Mouse (Mus musculus) cerebellum, adult 11-12 months (tissue): Measurements from ENCODE around the gene 4930404N11Rik.

Experiments used
- DNase-seq: peaks from one replicate; pipeline ENCODE4 v3.0.0; 2022

4930404N11Rik gene

DNA sequence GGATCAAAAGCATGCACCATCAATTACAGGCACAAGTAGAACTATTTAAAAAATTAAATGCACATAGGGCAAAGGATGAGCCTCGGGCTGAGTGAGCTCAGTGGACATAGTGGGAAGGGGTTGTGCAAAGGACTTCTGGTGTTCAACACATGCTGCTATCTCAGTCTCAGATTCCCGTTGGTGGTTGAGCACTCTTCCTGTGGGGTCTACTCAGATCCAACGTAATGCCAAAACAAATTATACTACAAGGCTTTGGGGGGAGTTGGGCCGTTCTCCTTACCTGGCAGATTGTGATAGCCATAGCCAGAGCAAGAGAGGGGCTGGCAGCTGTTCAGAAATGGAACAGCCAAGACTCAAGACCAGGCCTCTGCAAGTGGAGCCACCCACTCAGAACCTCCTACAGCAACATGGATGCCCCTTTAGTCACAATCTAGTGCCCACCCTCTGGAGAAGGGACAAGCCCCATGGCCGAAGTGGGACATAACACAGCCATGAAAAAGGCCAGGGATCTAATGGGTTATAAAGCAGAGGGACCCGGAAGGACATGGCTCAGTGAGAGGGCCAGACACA is 14.3 kb upstream of the 4930404N11Rik start:
- DNase-seq: peak; percentile 68

DNA sequence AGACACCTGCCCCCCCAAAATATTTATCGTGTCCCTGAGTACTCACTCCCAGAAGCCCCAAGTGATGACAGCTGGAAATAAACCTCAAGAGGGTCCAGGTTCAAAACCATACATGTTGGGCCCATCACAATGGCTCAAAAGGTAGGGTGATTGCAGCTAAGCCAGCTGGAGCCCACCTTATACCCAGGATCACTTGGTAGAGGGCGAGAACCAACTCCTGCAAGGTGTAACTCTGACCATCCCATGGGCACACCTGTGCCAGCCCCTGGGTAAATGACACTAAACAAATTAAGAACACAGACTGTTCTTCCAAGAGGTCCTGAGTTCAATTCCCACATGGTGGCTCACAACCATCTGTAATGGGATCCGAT is 13.6 kb upstream of the 4930404N11Rik start:
- no peak for DNase-seq

DNA sequence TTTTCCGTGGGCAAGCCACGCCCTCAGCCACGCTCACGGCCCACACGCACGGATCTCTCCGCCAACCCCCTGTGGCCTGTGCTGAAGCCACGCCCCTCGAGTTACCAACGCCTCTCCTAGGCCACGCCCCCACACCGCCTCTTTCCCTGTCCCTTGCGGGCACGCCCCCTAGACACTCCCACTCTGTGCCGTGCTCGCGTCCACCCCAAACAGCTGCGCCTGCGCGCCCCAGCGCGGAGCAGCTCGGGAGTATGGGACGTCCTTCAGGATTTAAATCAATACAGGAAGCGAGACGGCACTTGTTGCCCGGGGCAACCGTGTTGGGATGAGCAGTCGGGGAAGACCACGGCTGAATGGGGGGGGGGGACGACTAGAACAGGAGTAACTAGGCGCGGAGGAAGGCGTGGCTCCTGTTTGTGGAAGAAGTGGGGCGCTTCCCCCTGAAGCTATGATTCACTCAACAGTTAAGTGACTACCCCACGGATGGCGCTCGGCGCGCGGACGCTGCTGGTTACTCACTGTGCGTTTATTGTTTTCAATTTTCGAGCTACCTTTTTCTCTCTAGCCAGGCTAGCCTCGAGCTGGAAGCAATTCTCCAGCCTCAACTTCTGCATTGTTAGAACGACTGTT is 13.1 kb upstream of the 4930404N11Rik start:
- DNase-seq: peak; percentile 100

- DNase-seq: no peak
Observed at GRCm38 (mm10) chr10:81377793-81378552, 12.4 kb upstream of the 4930404N11Rik start, which contains the start of gene Fzr1. Gene Fzr1, minus strand, starts transcription at chr10:81378516.

GRCm38 (mm10) chr10:81377362-81377664 is 11.7 kb upstream of the 4930404N11Rik start:
- no peak for DNase-seq

DNA sequence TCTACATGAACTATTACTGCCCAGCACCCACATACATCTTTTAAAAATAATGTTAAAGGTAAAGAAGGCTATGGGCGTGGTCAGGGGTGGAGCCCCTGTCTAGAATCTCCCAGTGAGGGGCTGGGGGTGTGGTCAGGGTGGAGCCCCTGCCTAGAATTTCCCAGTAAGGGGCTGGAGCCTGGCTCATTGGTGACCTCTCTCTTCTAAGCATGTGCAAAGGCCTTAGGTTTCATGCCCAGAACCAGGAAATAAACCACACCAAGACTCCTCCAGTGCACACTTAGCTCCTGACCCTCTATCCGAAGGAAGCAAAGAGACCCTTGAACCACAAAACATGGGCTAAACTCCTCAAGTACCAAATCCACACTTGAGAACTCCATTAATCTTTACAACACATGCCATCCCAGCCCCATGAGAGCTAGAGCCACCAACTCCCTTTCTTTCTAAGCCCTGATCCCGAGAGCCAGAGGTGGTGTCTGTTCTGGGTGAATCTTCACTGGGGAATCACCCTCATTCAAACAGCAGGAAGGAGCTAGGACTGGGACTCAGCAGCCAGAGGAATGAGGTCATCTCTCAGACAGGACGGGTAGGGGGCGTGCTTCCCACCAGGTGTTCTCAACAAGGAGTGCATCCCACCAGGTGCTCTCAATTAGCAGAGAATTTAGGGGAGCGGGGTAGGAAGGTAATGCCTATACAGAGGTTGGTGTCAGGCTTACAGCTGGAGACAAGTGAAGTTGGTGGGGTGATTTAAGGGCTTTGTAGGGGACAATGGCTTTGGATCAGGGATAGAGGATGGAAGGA is 11.1 kb upstream of the 4930404N11Rik start:
- no peak for DNase-seq

DNA sequence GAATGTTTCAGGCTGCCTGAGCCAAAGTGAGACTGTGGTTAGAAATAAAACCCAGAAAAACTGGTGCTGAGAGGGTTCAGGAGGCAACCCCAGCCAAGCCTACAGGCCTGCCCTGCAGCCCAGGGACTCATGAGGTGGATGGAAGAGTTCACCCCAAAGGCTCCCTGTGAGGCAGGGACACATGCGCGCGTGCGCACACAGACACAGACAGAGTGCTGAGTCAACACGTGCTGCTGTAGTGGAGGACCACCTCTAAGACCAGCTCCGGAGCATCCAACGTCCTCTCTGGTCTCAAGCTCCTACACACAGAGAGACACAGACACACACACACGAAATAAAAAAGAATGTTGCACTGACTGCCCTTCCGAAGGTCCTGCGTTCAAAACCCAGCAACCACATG is 9.7 kb upstream of the 4930404N11Rik start:
- no peak for DNase-seq

- DNase-seq: no peak
Observed at GRCm38 (mm10) chr10:81367207-81367495, 1.5 kb upstream of the 4930404N11Rik start.

GRCm38 (mm10) chr10:81366477-81367206 is 1.0 kb upstream of the 4930404N11Rik start:
- no peak for DNase-seq

DNA sequence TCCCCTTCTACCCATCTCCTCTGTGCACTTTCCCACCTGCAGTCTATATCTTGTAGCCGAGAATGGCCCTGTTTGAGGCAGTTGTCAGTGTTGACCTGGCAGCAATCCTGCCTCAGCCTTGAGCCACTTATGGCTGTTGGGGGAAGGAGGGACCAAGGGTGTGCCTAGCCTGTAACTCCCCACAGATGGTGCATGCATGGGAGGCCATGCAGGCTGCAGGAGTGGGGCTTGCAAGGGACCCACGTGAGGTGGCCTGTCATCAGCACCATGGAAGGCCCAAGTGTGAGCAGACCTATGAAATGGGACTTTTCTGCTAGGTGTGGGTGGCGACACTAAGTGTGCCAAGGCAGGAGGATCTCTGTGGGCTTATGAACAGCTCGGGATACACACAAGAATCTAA is 543 bp downstream of the 4930404N11Rik start:
- no peak for DNase-seq

- no peak for DNase-seq
Observed at GRCm38 (mm10) chr10:81364666-81365065, 950 bp downstream of the 4930404N11Rik start.

GRCm38 (mm10) chr10:81363436-81364346 is 1.9 kb downstream of the 4930404N11Rik start:
- no peak for DNase-seq

DNA sequence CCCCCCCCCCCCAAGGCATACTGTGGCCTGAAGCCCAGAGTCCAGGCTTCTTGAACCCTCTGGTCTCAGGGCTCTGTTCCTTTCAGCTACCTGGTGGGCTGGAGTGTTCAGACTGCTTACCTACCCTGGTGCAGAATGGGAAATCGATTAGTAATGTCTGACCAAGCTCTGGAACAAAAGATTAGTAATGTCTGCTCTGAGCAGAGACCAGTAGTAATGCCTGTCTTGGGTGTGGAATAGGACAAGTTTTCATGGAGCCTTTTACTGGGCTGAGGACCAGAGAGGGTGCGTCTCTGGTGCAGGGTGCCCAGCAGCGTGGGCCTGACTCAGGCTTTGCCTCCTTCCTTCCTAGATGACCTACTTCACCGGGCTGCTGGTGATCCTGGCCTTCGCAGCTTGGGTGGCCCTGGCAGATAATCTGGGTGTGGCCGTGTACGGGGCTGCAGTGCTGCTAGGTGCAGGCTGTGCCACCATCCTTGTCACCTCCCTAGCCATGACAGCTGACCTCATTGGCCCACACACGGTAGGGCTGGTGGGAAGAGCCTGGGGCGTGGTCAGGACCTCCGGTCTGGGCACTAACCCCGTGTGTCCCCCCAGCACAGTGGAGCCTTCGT is 3.2 kb downstream of the 4930404N11Rik start:
- no peak for DNase-seq

GRCm38 (mm10) chr10:81360721-81361120 is 4.9 kb downstream of the 4930404N11Rik start:
- no peak for DNase-seq

DNA sequence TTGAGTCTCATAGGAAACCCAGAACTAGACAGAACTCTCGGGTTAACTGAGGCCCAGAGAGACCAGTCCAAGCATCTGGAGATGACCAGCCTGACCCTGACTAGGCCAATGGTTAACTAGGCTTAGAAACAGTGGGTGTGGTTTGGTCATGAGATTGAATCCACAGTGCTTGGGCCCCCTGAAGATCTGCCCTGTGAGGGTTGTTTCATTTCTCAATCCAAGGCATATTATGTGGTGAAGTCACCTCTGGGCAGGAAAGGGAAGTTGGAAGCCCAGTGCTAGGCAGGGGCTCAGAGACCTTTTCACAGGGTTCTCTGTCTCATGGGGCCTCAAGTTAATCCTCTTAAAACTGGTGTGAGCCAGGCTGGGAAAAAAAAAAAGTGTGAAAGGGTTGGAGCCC is 6.8 kb downstream of the 4930404N11Rik start:
- DNase-seq: no peak

GRCm38 (mm10) chr10:81358209-81358608 is 7.4 kb downstream of the 4930404N11Rik start:
- DNase-seq: peak; percentile 60

DNA sequence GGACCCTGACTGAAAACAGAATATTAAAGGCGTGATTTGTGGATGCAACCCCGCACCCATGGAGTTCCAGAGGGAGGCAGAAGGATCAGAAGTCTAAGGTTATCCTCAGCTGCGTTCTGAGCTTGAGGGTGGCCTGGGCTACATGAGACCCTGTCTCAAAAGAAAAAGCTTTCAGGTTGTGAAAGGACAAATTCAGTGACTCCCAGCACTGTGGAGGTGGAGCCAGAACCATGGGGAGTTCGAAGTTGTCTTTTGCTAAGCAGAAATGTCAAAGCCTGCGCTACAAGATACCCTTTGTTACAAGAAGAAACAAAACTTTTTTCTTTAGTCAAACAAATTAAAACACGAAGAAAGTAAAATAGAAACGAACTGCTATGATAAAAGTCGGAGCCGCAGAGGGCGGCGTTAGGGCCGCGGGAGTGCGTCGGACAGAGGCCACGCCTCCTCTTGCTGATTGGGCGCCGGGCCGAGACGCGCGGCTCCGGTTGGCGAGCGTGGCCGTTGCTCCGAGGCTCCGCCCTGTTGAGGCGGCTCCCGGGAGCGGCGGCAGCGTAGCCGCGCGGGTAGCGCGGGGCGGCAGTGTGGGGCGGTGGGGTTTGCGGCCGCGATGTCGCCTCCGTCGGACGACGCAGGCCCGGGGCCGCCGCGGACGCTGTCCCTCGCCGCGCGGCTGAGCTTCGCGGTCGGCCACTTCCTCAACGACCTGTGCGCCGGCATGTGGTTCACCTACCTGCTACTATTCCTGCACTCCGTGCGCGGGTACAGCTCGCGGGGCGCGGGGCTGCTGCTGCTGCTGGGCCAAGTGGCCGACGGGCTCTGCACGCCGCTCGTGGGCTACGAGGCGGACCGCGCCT is 8.4 kb downstream of the 4930404N11Rik start, which contains the start of gene Mfsd12:
Mfsd12 (plus strand) TSS at position 501 of the 854 bp plus-strand sequence.
- peak; percentile 89 for DNase-seq

DNA sequence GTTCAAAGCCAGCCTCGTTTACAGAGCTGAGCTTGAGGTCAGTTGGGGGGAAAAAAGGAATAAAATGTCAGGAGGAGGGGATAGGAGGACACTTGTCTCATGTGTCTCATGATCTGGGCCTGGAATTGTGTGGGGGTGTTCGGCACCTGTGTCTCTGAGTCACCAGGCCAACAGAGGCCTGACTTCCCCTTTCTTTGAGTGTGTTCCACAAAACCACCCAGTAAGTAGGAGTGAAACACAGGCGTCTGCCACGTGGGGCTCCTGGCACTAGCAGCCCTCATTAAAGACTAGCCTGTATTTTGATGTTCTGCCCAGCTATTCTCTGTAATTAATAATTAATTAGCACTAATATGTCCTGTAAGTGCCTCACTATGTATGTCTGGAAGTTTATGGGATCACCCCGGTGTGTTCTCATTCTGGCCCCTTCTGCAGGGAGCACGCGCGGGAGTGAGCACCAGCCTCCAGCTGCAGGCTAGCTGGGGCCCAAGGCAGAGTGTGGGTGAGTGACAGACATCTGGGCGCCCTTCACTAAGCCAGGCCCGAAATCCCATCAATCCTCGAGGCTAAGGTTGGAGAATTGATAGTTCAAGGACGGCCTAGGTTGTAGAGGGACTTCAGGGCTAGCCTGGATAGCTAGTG is 9.1 kb downstream of the 4930404N11Rik start:
- peak; percentile 45 for DNase-seq

DNA sequence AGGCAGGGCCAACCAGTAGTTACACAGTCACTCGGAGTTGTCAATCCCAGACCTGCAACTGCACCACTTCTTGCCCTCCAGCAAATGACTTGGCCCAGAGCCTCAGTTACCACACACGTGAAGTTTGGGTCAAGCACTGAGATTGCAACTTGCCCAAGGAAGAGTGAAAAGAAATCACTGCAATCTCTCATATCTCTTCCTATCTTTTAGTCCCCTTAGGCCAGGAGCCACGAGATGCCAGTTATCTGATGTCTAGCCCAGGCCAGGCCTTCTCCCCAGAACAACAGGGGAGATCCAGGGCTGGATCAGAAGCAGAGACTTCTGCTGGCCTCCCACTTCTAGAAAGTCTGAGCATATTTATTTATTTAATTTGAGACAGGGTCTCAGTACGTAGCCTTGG is 10.1 kb downstream of the 4930404N11Rik start:
- DNase-seq: no peak
